ENCODE assay signal across 10 mouse cellular contexts in the genomic region with DNA sequence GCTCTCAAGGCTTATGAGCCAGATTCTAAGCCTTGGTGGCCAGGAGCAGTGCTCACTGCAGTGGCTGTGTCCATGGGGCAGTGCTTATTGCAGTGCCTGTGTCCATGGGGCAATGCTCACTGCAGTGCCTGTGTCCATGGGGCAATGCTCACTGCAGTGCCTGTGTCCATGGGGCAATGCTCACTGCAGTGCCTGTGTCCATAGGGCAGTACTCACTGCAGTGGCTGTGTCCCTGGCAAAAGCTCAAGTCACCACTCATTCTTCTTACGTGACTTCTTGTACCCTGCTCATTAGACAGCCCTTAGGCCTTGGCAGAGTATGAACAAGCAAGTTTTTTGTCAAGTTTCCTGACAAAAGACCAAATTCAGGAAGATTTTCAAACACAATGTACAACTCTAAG.
A peak's percentile ranks its signal among the peaks of the same experiment; 100 is the strongest.
DNase-seq lines count a peak whose midpoint lies in the region; ATAC-seq and TF ChIP-seq lines count a peak whose summit lies in the region.
"Had no signal": no experiment of that assay in that cellular context is flagged by ENCODE, and none has a peak within 500 bp of the region (broad histone marks: within the 10 kb centered on the region; RNA-seq: fewer than 3 reads in every experiment).

No protein-coding gene starts in this region.

- H3K27me3 ChIP-seq in heart, embryonic 15.5 days, result no peaks in the 10 kb centered on the region
- H3K27me3 ChIP-seq in lung, embryonic 16.5 days (ENCODE audit: control insufficient read depth, insufficient read depth, low read depth, low read length), result no peaks in the 10 kb centered on the region
- no peaks in the 10 kb centered on the region for H3K27me3 ChIP-seq in stomach, postnatal 0 days (ENCODE audit: control insufficient read depth, insufficient read depth, low read length)
- H3K27me3 ChIP-seq in thymus, adult 2 months (ENCODE audit: control insufficient read depth, insufficient read depth, low read length), result no peaks in the 10 kb centered on the region
- H3K27me3 ChIP-seq: limb, embryonic 13.5 days; stomach, embryonic 15.5 days had no signal

- no peak overlapping the region for H3K4me3 ChIP-seq in heart, embryonic 15.5 days
- H3K4me3 ChIP-seq in lung, embryonic 16.5 days (ENCODE audit: low read length), result no peak overlapping the region
- H3K4me3 ChIP-seq in lung, adult 2 months (replicated peaks; ENCODE audit: extremely low read depth, low read depth, low read length), result no peak overlapping the region
- H3K4me3 ChIP-seq in stomach, postnatal 0 days (ENCODE audit: low read depth, low read length), result no peak overlapping the region
- no peak overlapping the region for H3K4me3 ChIP-seq in thymus, adult 2 months (ENCODE audit: control insufficient read depth, insufficient read depth, low read length)
- H3K4me3 ChIP-seq: erythroblast, embryonic 14.5 days; limb, embryonic 13.5 days; stomach, embryonic 15.5 days had no signal

- WGBS in heart, embryonic 15.5 days, result 42% methylated on average over 1 of the region's 1 CpGs
- WGBS in lung, embryonic 16.5 days, result 19% methylated on average over 1 of the region's 1 CpGs
- WGBS in lung, adult 2 months, result 19% methylated on average over 1 of the region's 1 CpGs
- WGBS in stomach, postnatal 0 days, result 34% methylated on average over 1 of the region's 1 CpGs
- WGBS in thymus, adult 2 months, result 97% methylated on average over 1 of the region's 1 CpGs

- no peaks in the 10 kb centered on the region for H3K36me3 ChIP-seq in heart, embryonic 15.5 days
- H3K36me3 ChIP-seq in lung, embryonic 16.5 days (ENCODE audit: control insufficient read depth, insufficient read depth, low read length), result no peaks in the 10 kb centered on the region
- no peaks in the 10 kb centered on the region for H3K36me3 ChIP-seq in stomach, postnatal 0 days (ENCODE audit: control insufficient read depth, insufficient read depth, low read length)
- H3K36me3 ChIP-seq in thymus, adult 2 months (ENCODE audit: control insufficient read depth, insufficient read depth, low read length), result no peaks in the 10 kb centered on the region
- H3K36me3 ChIP-seq: limb, embryonic 13.5 days; stomach, embryonic 15.5 days had no signal

- peak overlapping the region; percentile 76 for H3K27ac ChIP-seq in heart, embryonic 15.5 days
- peak overlapping the region; percentile 32 for H3K27ac ChIP-seq in lung, embryonic 16.5 days (ENCODE audit: low read length)
- 0 out of 2 replicates have a peak overlapping the region, but pooled peaks have one; percentile 18 for H3K27ac ChIP-seq in stomach, postnatal 0 days (replicated peaks)
- no peak overlapping the region for H3K27ac ChIP-seq in thymus, adult 2 months (ENCODE audit: control insufficient read depth, insufficient read depth, low read length)
- H3K27ac ChIP-seq: limb, embryonic 13.5 days; stomach, embryonic 15.5 days had no signal

- no peak for TF ChIP-seq POLR2A in lung, adult 2 months (IDR thresholded peaks at IDR 0.05; ENCODE audit: borderline replicate concordance, extremely low read depth, low read depth, low read length)
- TF ChIP-seq POLR2A in brain, embryonic 14.5 days (IDR thresholded peaks at IDR 0.05; ENCODE audit: borderline replicate concordance, extremely low read depth, insufficient read depth, insufficient read length, poor library complexity, severe bottlenecking), result no peak
- no peak for TF ChIP-seq POLR2A in thymus, adult 2 months (IDR thresholded peaks at IDR 0.05; ENCODE audit: control insufficient read depth, extremely low read depth, insufficient read depth, low read length, poor library complexity)

- no peak for TF ChIP-seq CTCF in lung, adult 2 months (IDR thresholded peaks at IDR 0.05; ENCODE audit: insufficient read depth, low read length)
- no peak for TF ChIP-seq CTCF in brain, embryonic 14.5 days (IDR thresholded peaks at IDR 0.05; ENCODE audit: borderline replicate concordance, extremely low read depth, insufficient read depth, insufficient read length)
- no peak for TF ChIP-seq CTCF in stomach, postnatal 0 days (IDR thresholded peaks at IDR 0.05; ENCODE audit: low read depth)
- no peak for TF ChIP-seq CTCF in thymus, adult 2 months (IDR thresholded peaks at IDR 0.05; ENCODE audit: borderline replicate concordance, control insufficient read depth, extremely low read depth, insufficient read depth, low read length, poor library complexity)

- intact Hi-C loops in heart, postnatal 25 days (cut with DNase I), result loop anchor here (5.0 kb wide), 1 partner anchor 123 kb away; a partner anchor contains a TSS

- ATAC-seq in heart, embryonic 15.5 days (replicated peaks; ENCODE audit: insufficient number of reproducible peaks, insufficient read depth, low FRiP score, low read depth), result peak; percentile 66; the same call in 1 of the 2 replicates
- peak; percentile 81 for ATAC-seq in lung, embryonic 16.5 days (ENCODE audit: low read depth)
- no peak for ATAC-seq in stomach, postnatal 0 days (ENCODE audit: low FRiP score, low TSS enrichment)

- no peak overlapping the region for H3K9ac ChIP-seq in heart, embryonic 15.5 days
- no peak overlapping the region for H3K9ac ChIP-seq in lung, embryonic 16.5 days (ENCODE audit: low read length)
- H3K9ac ChIP-seq in stomach, postnatal 0 days (ENCODE audit: low read length), result no peak overlapping the region
- H3K9ac ChIP-seq: limb, embryonic 13.5 days; stomach, embryonic 15.5 days had no signal

- H3K4me2 ChIP-seq in heart, embryonic 15.5 days, result no peak overlapping the region
- no peak overlapping the region for H3K4me2 ChIP-seq in lung, embryonic 16.5 days (ENCODE audit: low read depth, low read length)
- no peak overlapping the region for H3K4me2 ChIP-seq in stomach, postnatal 0 days (replicated peaks; ENCODE audit: low read depth)
- H3K4me2 ChIP-seq: limb, embryonic 13.5 days; stomach, embryonic 15.5 days had no signal

- DNase-seq in heart, postnatal 25 days (ENCODE audit: low spot score), result no peak
- DNase-seq in lung, adult 2 months, result no peak
- DNase-seq in brain, embryonic 14.5 days (ENCODE audit: low read depth), result peak; percentile 40
- no peak for DNase-seq in stomach, postnatal 0 days (ENCODE audit: low spot score)
- no peak for DNase-seq in thymus, adult 2 months

- H3K4me1 ChIP-seq in heart, embryonic 15.5 days (replicated peaks), result peaks cover 39% of the 10 kb centered on the region
- H3K4me1 ChIP-seq in lung, embryonic 16.5 days (replicated peaks; ENCODE audit: control insufficient read depth, insufficient read depth, low read length), result peaks cover 15% of the 10 kb centered on the region
- peaks cover 8% of the 10 kb centered on the region for H3K4me1 ChIP-seq in lung, adult 2 months (ENCODE audit: control insufficient read depth, insufficient read depth, low read length)
- 0 out of 2 replicates have a peak, but pooled peaks cover 3% of the 10 kb centered on the region for H3K4me1 ChIP-seq in stomach, postnatal 0 days (replicated peaks; ENCODE audit: control insufficient read depth, insufficient read depth)
- H3K4me1 ChIP-seq in thymus, adult 2 months (replicated peaks; ENCODE audit: control insufficient read depth, insufficient read depth, low read length), result no peaks in the 10 kb centered on the region; the same call in none of the 2 replicates
- H3K4me1 ChIP-seq: stomach, embryonic 15.5 days had no signal

- no peak for TF ChIP-seq EP300 in stomach, postnatal 0 days (optimal IDR thresholded peaks at IDR 0.05)

- H3K9me3 ChIP-seq in heart, embryonic 15.5 days (replicated peaks), result no peaks in the 10 kb centered on the region
- no peaks in the 10 kb centered on the region for H3K9me3 ChIP-seq in lung, embryonic 16.5 days (ENCODE audit: control insufficient read depth, low read length)
- H3K9me3 ChIP-seq in stomach, postnatal 0 days (ENCODE audit: control insufficient read depth, low read length), result no peaks in the 10 kb centered on the region
- H3K9me3 ChIP-seq: limb, embryonic 13.5 days; stomach, embryonic 15.5 days had no signal
